Mouse (Mus musculus) cortical plate, adult 2 months (tissue): ENCODE data around the gene Tmem62.

ENCODE experiments used
- CTCF ChIP-seq: fragments of 200-500 bp; IDR thresholded peaks from 2 replicates; pipeline ENCODE4 v1.5.1; 2011; ENCODE audit warnings: mild to moderate bottlenecking, control low read depth, low read length; ENCODE audit not compliant: insufficient read depth; ENCODE audit errors: extremely low read depth
- POLR2A ChIP-seq: fragments of 200-500 bp; IDR thresholded peaks from 2 replicates; pipeline ENCODE4 v1.6.1; 2011; ENCODE audit warnings: mild to moderate bottlenecking, low read length, control low read depth; ENCODE audit not compliant: insufficient read depth; ENCODE audit errors: extremely low read depth

DNA sequence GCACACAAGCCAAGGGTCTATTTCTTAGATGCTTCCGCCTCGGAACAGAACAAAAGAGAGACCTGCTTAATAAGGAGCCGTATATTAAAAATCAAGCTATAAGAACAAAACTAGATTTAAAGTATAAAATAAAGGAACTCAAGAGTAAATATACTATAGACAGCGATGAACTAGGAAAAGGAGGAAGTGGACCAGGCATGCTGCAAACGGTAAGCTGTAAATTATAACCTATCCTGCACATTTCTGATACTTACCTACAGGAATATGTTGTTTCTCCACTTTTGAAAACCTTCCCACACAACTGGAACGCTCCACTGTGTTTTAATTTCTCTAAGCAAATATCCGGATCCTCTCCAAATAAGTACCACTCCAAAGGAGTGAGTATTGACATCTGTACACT, 13.7 kb upstream of the Tmem62 start:
- TF ChIP-seq CTCF (no peak), POLR2A (no peak)
